Mouse (Mus musculus) CH12.LX (cell line): ENCODE measurements around the gene Dazl.

Experiments used
- CTCF ChIP-seq, 2 experiments: IDR thresholded peaks in 1 of 2; conservative IDR thresholded peaks in 1 of 2; 2 replicates each; pipeline ENCODE4 v1.5.1; 2011 to 2012; ENCODE audit warnings: low read depth in 2 of 2, low read length in 2 of 2, improper control_type of control experiment in 1 of 2, inconsistent platforms in 1 of 2, mild to moderate bottlenecking in 1 of 2, moderate library complexity in 1 of 2
- ETS1 ChIP-seq: conservative IDR thresholded peaks from 2 replicates; pipeline ENCODE4 v1.6.1; 2012; ENCODE audit warnings: low read depth, mild to moderate bottlenecking, inconsistent platforms, low read length, improper control_type of control experiment, moderate library complexity
- KAT2A ChIP-seq: IDR thresholded peaks from 2 replicates; pipeline ENCODE4 v1.6.1; 2012; ENCODE audit warnings: low read length, improper control_type of control experiment, inconsistent platforms; ENCODE audit not compliant: insufficient replicate concordance
- MXI1 ChIP-seq: IDR thresholded peaks from 2 replicates; pipeline ENCODE4 v1.6.1; 2011; ENCODE audit warnings: mild to moderate bottlenecking, low read depth, low read length, improper control_type of control experiment
- NELFE ChIP-seq: IDR thresholded peaks from 2 replicates; pipeline ENCODE4 v1.6.1; 2011; ENCODE audit warnings: low read depth, low read length, improper control_type of control experiment
- POLR2A ChIP-seq: IDR thresholded peaks from 2 replicates; pipeline ENCODE4 v1.6.1; 2011; ENCODE audit warnings: low read depth, mild to moderate bottlenecking, improper control_type of control experiment, low read length
- UBTF ChIP-seq: IDR thresholded peaks from 2 replicates; pipeline ENCODE4 v1.6.1; 2012; ENCODE audit warnings: low read depth, mild to moderate bottlenecking, inconsistent platforms, low read length, improper control_type of control experiment, moderate library complexity
- USF1 ChIP-seq: IDR thresholded peaks from 2 replicates; pipeline ENCODE4 v1.6.1; 2014; ENCODE audit warnings: low read depth, mild to moderate bottlenecking, inconsistent platforms, low read length, improper control_type of control experiment
- USF2 ChIP-seq: conservative IDR thresholded peaks from 2 replicates; pipeline ENCODE4 v1.6.1; 2011; ENCODE audit warnings: low read depth, low read length, improper control_type of control experiment

- TF ChIP-seq POLR2A (no peak), CTCF (conservative IDR thresholded peaks at IDR 0.05 in 1 of 2, IDR thresholded peaks at IDR 0.05 in 1 of 2; ENCODE audit: low read depth in 2 of 2, low read length in 2 of 2) (no peak), USF1 (no peak), NELFE (no peak), MXI1 (no peak), UBTF (no peak), USF2 (no peak), KAT2A (no peak), ETS1 (no peak)
Observed at GRCm38 (mm10) chr17:50332012-50332300, 38.5 kb upstream of the Dazl start.
